Mouse (Mus musculus) limb, embryonic 14.5 days (tissue): ENCODE measurements around the gene Fshr. TPM values are rescaled to one million over a fixed set of nuclear protein-coding genes. Genes with fewer than 3 reads are reported as not detected.

ENCODE experiments used
- ATAC-seq: fragments of 200-750 bp; cut with Nextera tagmentation; 2 replicates; pipeline ENCODE4 v1.8.0; 2017; ENCODE audit warnings: low read depth, moderate number of reproducible peaks, moderate TSS enrichment; ENCODE audit not compliant: low FRiP score
- DNase-seq: peaks from one replicate; pipeline ENCODE4 v3.0.0-alpha.2; 2015; ENCODE audit warnings: low spot score
- H3K27ac ChIP-seq: fragments of 300-500 bp; sonication (generic); replicated peaks from 2 replicates; pipeline ENCODE4 v1.5.1; 2014; ENCODE audit warnings: low read depth, mild to moderate bottlenecking, low read length, moderate library complexity, mixed read lengths
- H3K27me3 ChIP-seq: fragments of 300-500 bp; sonication (generic); 2 replicates; pipeline ENCODE4 v1.6.1; 2014; ENCODE audit warnings: low read length, mixed read lengths; ENCODE audit not compliant: control insufficient read depth, insufficient read depth
- H3K36me3 ChIP-seq: fragments of 300-500 bp; sonication (generic); 2 replicates; pipeline ENCODE4 v1.6.1; 2014; ENCODE audit warnings: mild to moderate bottlenecking, low read length, moderate library complexity, mixed read lengths; ENCODE audit not compliant: control insufficient read depth, insufficient read depth
- H3K4me1 ChIP-seq: fragments of 300-500 bp; sonication (generic); 2 replicates; pipeline ENCODE4 v1.6.1; 2014; ENCODE audit warnings: antibody characterized with exemption, low read length, mixed read lengths; ENCODE audit not compliant: control insufficient read depth, insufficient read depth
- H3K4me2 ChIP-seq: fragments of 300-500 bp; sonication (generic); replicated peaks from 2 replicates; pipeline ENCODE4 v1.6.1; 2014; ENCODE audit warnings: low read depth, mild to moderate bottlenecking, low read length, moderate library complexity; ENCODE audit not compliant: severe bottlenecking
- H3K4me3 ChIP-seq: fragments of 300-500 bp; sonication (generic); replicated peaks from 2 replicates; pipeline ENCODE4 v1.5.1; 2014; ENCODE audit warnings: low read length
- H3K9ac ChIP-seq: fragments of 300-500 bp; sonication (generic); 2 replicates; pipeline ENCODE4 v1.6.1; 2014; ENCODE audit warnings: mild to moderate bottlenecking, low read depth, low read length, moderate library complexity; ENCODE audit not compliant: severe bottlenecking
- H3K9me3 ChIP-seq: fragments of 300-500 bp; sonication (generic); 2 replicates; pipeline ENCODE4 v1.6.1; 2016; ENCODE audit warnings: low read length; ENCODE audit not compliant: control insufficient read depth
- POLR2A ChIP-seq: fragments of 200-500 bp; IDR thresholded peaks from 2 replicates; pipeline ENCODE4 v1.8.0; 2012; ENCODE audit warnings: inconsistent platforms, mild to moderate bottlenecking, moderate library complexity, borderline replicate concordance; ENCODE audit not compliant: insufficient read depth, insufficient read length; ENCODE audit errors: extremely low read depth
- WGBS: fragments of 180-500 bp; shearing (Covaris S2); extraction: QIAGEN DNeasy Blood & Tissue Kit; methylation state at CpG from one replicate; pipeline ENCODE4 v1.1.7; 2014; 5-methylcytosine and 5-hydroxymethylcytosine counted together
- polyA plus RNA-seq, 2 experiments: library from polyadenylated mRNA; depleted of rRNA in 1 of 2; stranded (reverse) in 1 of 2; unstranded in 1 of 2; fragments of >200 nt; fragmentation: Nextera tagmentation in 1 of 2; extraction: Ambion mirVana in 1 of 2; gene quantifications; 2 replicates each; pipeline versions ENCODE4 v1.2.1 to v1.2.3; 2012 to 2014

Gene Fshr
- polyA plus RNA-seq, 2 experiments = not detected

GRCm38 (mm10) chr17:89032981-89033380, 167.5 kb downstream of the Fshr start:
- ATAC-seq = no peak
- no peaks in the 10 kb centered on the region for H3K27me3 ChIP-seq
- no peak overlapping the region for H3K27ac ChIP-seq
- TF ChIP-seq POLR2A = no peak
- no peaks in the 10 kb centered on the region for H3K9me3 ChIP-seq
- WGBS = 94% methylated on average over 2 of the region's 2 CpGs
- H3K4me2 ChIP-seq = no peak overlapping the region
- H3K36me3 ChIP-seq = no peaks in the 10 kb centered on the region
- no peaks in the 10 kb centered on the region for H3K4me1 ChIP-seq
- no peak overlapping the region for H3K4me3 ChIP-seq
- DNase-seq = no peak
- H3K9ac ChIP-seq = no peak overlapping the region

GRCm38 (mm10) chr17:89019518-89019917, 181.0 kb downstream of the Fshr start:
- H3K4me3 ChIP-seq = no peak overlapping the region
- H3K27ac ChIP-seq = no peak overlapping the region
- ATAC-seq (no peak), DNase-seq (no peak)
- H3K9ac ChIP-seq = no peak overlapping the region
- no peaks in the 10 kb centered on the region for H3K36me3 ChIP-seq
- 83% methylated on average over 2 of the region's 2 CpGs for WGBS
- no peaks in the 10 kb centered on the region for H3K9me3 ChIP-seq
- no peak for TF ChIP-seq POLR2A
- H3K27me3 ChIP-seq = no peaks in the 10 kb centered on the region
- no peak overlapping the region for H3K4me2 ChIP-seq
- H3K4me1 ChIP-seq = no peaks in the 10 kb centered on the region

GRCm38 (mm10) chr17:89017002-89017401, 183.5 kb downstream of the Fshr start:
- no peak for TF ChIP-seq POLR2A
- H3K9ac ChIP-seq = no peak overlapping the region

GRCm38 (mm10) chr17:89013691-89014090, 186.8 kb downstream of the Fshr start:
- DNase-seq = no peak
- no peak for TF ChIP-seq POLR2A

More at GRCm38 (mm10) chr17:89017002-89017401, 183.5 kb downstream of the Fshr start:
- no peak for ATAC-seq
- Histone ChIP-seq H3K4me2 (no peak overlapping the region), H3K4me1 (no peaks in the 10 kb centered on the region), H3K27me3 (no peaks in the 10 kb centered on the region), H3K4me3 (no peak overlapping the region), H3K27ac (no peak overlapping the region), H3K36me3 (no peaks in the 10 kb centered on the region), H3K9me3 (no peaks in the 10 kb centered on the region)
- 77% methylated on average over 4 of the region's 4 CpGs for WGBS
- no peak for DNase-seq

GRCm38 (mm10) chr17:89009117-89009516, 191.4 kb downstream of the Fshr start:
- no peak overlapping the region for H3K9ac ChIP-seq
- no peak for TF ChIP-seq POLR2A
- H3K9me3 ChIP-seq = no peaks in the 10 kb centered on the region
- H3K36me3 ChIP-seq = no peaks in the 10 kb centered on the region
- H3K27me3 ChIP-seq = no peaks in the 10 kb centered on the region
- H3K4me2 ChIP-seq = no peak overlapping the region
- DNase-seq = no peak
- H3K4me3 ChIP-seq = no peak overlapping the region
- 76% methylated on average over 1 of the region's 1 CpGs for WGBS
- no peaks in the 10 kb centered on the region for H3K4me1 ChIP-seq
- ATAC-seq = no peak
- no peak overlapping the region for H3K27ac ChIP-seq

More at GRCm38 (mm10) chr17:89013691-89014090, 186.8 kb downstream of the Fshr start:
- no peak overlapping the region for H3K9ac ChIP-seq
- no peak overlapping the region for H3K27ac ChIP-seq
- no peaks in the 10 kb centered on the region for H3K27me3 ChIP-seq
- no peak overlapping the region for H3K4me2 ChIP-seq
- no peak overlapping the region for H3K4me3 ChIP-seq
- H3K4me1 ChIP-seq = no peaks in the 10 kb centered on the region
- ATAC-seq = no peak
- H3K9me3 ChIP-seq = no peaks in the 10 kb centered on the region
- H3K36me3 ChIP-seq = no peaks in the 10 kb centered on the region

- Histone ChIP-seq H3K4me1 (no peaks in the 10 kb centered on the region), H3K9ac (no peak overlapping the region), H3K27ac (no peak overlapping the region), H3K36me3 (no peaks in the 10 kb centered on the region), H3K4me2 (no peak overlapping the region), H3K4me3 (no peak overlapping the region), H3K9me3 (no peaks in the 10 kb centered on the region), H3K27me3 (no peaks in the 10 kb centered on the region)
- WGBS = 81% methylated on average over 7 of the region's 7 CpGs
- DNase-seq = no peak
- ATAC-seq = no peak
- TF ChIP-seq POLR2A = no peak
Observed at GRCm38 (mm10) chr17:89008680-89009079, 191.8 kb downstream of the Fshr start.
